ENCODE assay signal across 9 mouse cellular contexts in the genomic region with DNA sequence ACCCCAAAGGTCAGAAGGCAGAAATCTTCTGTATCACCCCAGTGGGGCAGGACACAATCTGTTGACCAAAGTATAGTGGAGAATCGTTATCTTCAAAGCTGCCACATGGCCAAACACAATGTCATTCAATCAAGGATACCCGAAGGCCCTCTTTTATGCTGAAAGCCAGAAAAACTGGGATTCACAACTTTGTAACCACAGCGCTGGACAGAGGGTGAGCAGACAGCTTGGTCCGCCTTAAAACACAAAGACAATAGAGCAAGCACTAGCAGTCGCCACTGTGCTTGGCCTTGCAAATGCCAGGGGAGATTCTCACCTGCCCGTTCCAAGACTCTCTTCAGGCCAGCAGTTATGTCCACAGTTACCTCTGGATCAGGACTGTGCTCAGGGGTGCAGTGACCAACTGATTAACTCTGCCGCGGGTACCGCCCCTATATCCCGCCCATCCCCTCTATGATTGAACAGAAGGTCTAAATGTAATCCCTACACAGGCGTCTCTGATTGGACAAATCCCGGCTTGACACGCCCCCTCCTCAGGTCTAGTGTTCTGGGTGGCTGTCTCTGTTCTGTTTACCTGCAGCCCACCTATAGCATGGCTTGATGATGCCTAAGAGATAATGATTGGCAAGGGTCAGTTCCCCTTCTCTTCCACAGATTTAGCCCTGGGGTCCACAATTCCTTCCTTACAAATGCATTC. TPM values are rescaled to one million over a fixed set of nuclear protein-coding genes. Genes with fewer than 3 reads are reported as not detected.
DNase-seq lines count a peak whose midpoint lies in the region; ATAC-seq and TF ChIP-seq lines count a peak whose summit lies in the region.
"Not testable (repeated sequence)": the region's sequence is repeated elsewhere in the genome, so short reads cannot be mapped to it uniquely, and the experiment has no call there.
"Had no signal": no experiment of that assay in that cellular context is flagged by ENCODE, and none has a peak within 500 bp of the region (broad histone marks: within the 10 kb centered on the region; RNA-seq: fewer than 3 reads in every experiment).

No protein-coding gene starts in this region.

- not testable (repeated sequence) for H3K27ac ChIP-seq in ES-Bruce4 (ENCODE audit: insufficient read depth, low read length); forebrain, postnatal 0 days (ENCODE audit: low read depth, low read length); hindbrain, embryonic 11.5 days (ENCODE audit: low read depth, low read length); midbrain, embryonic 12.5 days (replicated peaks)

- not testable (repeated sequence) for H3K4me1 ChIP-seq in ES-Bruce4 (ENCODE audit: control insufficient read depth, insufficient read depth, low read length); forebrain, postnatal 0 days (ENCODE audit: insufficient read depth); hindbrain, embryonic 11.5 days (replicated peaks; ENCODE audit: control insufficient read depth, insufficient read depth, low read length); midbrain, embryonic 12.5 days

- H3K9ac ChIP-seq in ES-Bruce4 (ENCODE audit: low read depth, poor library complexity, severe bottlenecking); hindbrain, embryonic 11.5 days (ENCODE audit: low read depth, low read length); midbrain, embryonic 12.5 days (replicated peaks): not testable (repeated sequence)
- H3K9ac ChIP-seq in forebrain, postnatal 0 days: peak overlapping the region; percentile 44; the same call in 1 of the 2 replicates

- peak; percentile 90 for DNase-seq in cerebellum, adult 9-11 months
- peak; percentile 82 for DNase-seq in forebrain, postnatal 0 days
- DNase-seq in hindbrain, embryonic 11.5 days (ENCODE audit: low spot score): peak; percentile 53
- DNase-seq in layer of hippocampus, adult 11-12 months (ENCODE audit: low spot score): peak; percentile 72
- peak; percentile 24 for DNase-seq in liver
- peak; percentile 70 for DNase-seq in right cerebral cortex, postnatal 25 days

- peak; percentile 100 for ATAC-seq in forebrain, postnatal 0 days
- peak; percentile 98 for ATAC-seq in hindbrain, embryonic 11.5 days (ENCODE audit: low FRiP score)
- peak; percentile 99 for ATAC-seq in midbrain, embryonic 12.5 days (ENCODE audit: low FRiP score, low read depth)

- not testable (repeated sequence) for TF ChIP-seq POLR2A in ES-Bruce4 (IDR thresholded peaks at IDR 0.05; ENCODE audit: insufficient read depth, low read length)

- not testable (repeated sequence) for H3K9me3 ChIP-seq in ES-Bruce4 (replicated peaks; ENCODE audit: control insufficient read depth, insufficient read depth, low read length, poor library complexity, severe bottlenecking); forebrain, postnatal 0 days (ENCODE audit: low read length); hindbrain, embryonic 11.5 days (ENCODE audit: control insufficient read depth, low read length); midbrain, embryonic 12.5 days

- H3K27me3 ChIP-seq in ES-Bruce4 (ENCODE audit: control insufficient read depth, insufficient read depth, low read length, poor library complexity, severe bottlenecking); forebrain, postnatal 0 days (ENCODE audit: insufficient read depth, low read length); hindbrain, embryonic 11.5 days (ENCODE audit: control insufficient read depth, insufficient read depth, low read length); midbrain, embryonic 12.5 days: not testable (repeated sequence)

- not testable (repeated sequence) for H3K36me3 ChIP-seq in ES-Bruce4 (ENCODE audit: control insufficient read depth, insufficient read depth, low read length, poor library complexity, severe bottlenecking); forebrain, postnatal 0 days (ENCODE audit: insufficient read depth); hindbrain, embryonic 11.5 days (ENCODE audit: control insufficient read depth, insufficient read depth, low read length); midbrain, embryonic 12.5 days

- H3K4me2 ChIP-seq in forebrain, postnatal 0 days (ENCODE audit: low read depth): peak overlapping the region; percentile 45
- peak overlapping the region; percentile 14; the same call in 1 of the 2 replicates for H3K4me2 ChIP-seq in hindbrain, embryonic 11.5 days (replicated peaks; ENCODE audit: low read depth, low read length)
- peak overlapping the region; percentile 45 for H3K4me2 ChIP-seq in midbrain, embryonic 12.5 days (replicated peaks)

- TF ChIP-seq CTCF in ES-Bruce4 (IDR thresholded peaks at IDR 0.05; ENCODE audit: low read depth, low read length); forebrain, postnatal 0 days (IDR thresholded peaks at IDR 0.05; ENCODE audit: low read depth): not testable (repeated sequence)

- peak overlapping the region; percentile 63 for H3K4me3 ChIP-seq in ES-Bruce4 (ENCODE audit: low read depth, low read length)
- H3K4me3 ChIP-seq in forebrain, postnatal 0 days (ENCODE audit: low read depth, low read length): peak overlapping the region; percentile 36
- peak overlapping the region; percentile 22; the same call in 1 of the 2 replicates for H3K4me3 ChIP-seq in hindbrain, embryonic 11.5 days (ENCODE audit: low read depth, low read length)
- peak overlapping the region; percentile 39 for H3K4me3 ChIP-seq in midbrain, embryonic 12.5 days

- WGBS in forebrain, postnatal 0 days: 35% methylated on average over 13 of the region's 13 CpGs
- WGBS in hindbrain, embryonic 11.5 days: 22% methylated on average over 13 of the region's 13 CpGs
- WGBS in midbrain, embryonic 12.5 days: 27% methylated on average over 13 of the region's 13 CpGs

- TF ChIP-seq EP300 in ES-Bruce4 (IDR thresholded peaks at IDR 0.05; ENCODE audit: insufficient read depth, low read depth, low read length): not testable (repeated sequence)

RNA-seq across cellular contexts. Expression of a gene that starts 17.6 kb away (rescaled TPM):
- 24.3 and 34.1 TPM in 2 replicates for polyA plus RNA-seq in ES-Bruce4 (2011; ENCODE audit: insufficient read depth, insufficient read length, low read depth, missing spikeins)
- total RNA-seq in forebrain, postnatal 0 days (2014; rRNA removed): 51.5 and 52.3 TPM in 2 replicates
- 107 and 157 TPM in 2 replicates for polyA plus RNA-seq in forebrain, postnatal 0 days (2015; fragmentation: Nextera tagmentation; extraction: Ambion mirVana)
- 68.8 and 68.9 TPM in 2 replicates for polyA plus RNA-seq in hindbrain, embryonic 11.5 days (2014; fragmentation: Nextera tagmentation; extraction: Ambion mirVana)
- 58.2 and 64.8 TPM in 2 replicates for polyA plus RNA-seq in midbrain, embryonic 12.5 days (2016; fragmentation: Nextera tagmentation; extraction: Ambion mirVana)
- polyA plus RNA-seq: C2C12 had no signal

RNA-seq across cellular contexts. Expression of a gene that starts 18.9 kb away (rescaled TPM):
- 1.4 TPM in 1 of 2 replicates, not detected in the other for polyA plus RNA-seq in ES-Bruce4 (2011; ENCODE audit: insufficient read depth, insufficient read length, low read depth, missing spikeins)
- total RNA-seq in forebrain, postnatal 0 days (2014; rRNA removed): 9.7 and 11.5 TPM in 2 replicates
- polyA plus RNA-seq in forebrain, postnatal 0 days (2015; fragmentation: Nextera tagmentation; extraction: Ambion mirVana): 8.7 and 12.7 TPM in 2 replicates
- 4.3 and 9.0 TPM in 2 replicates for polyA plus RNA-seq in hindbrain, embryonic 11.5 days (2014; fragmentation: Nextera tagmentation; extraction: Ambion mirVana)
- 7.8 and 9.3 TPM in 2 replicates for polyA plus RNA-seq in midbrain, embryonic 12.5 days (2016; fragmentation: Nextera tagmentation; extraction: Ambion mirVana)

RNA-seq across cellular contexts. Expression of a gene that starts 18.9 kb away (rescaled TPM):
- 38.2 and 38.7 TPM in 2 replicates for polyA plus RNA-seq in ES-Bruce4 (2011; ENCODE audit: insufficient read depth, insufficient read length, low read depth, missing spikeins)
- 45.7 and 50.2 TPM in 2 replicates for total RNA-seq in forebrain, postnatal 0 days (2014; rRNA removed)
- polyA plus RNA-seq in forebrain, postnatal 0 days (2015; fragmentation: Nextera tagmentation; extraction: Ambion mirVana): 66.3 and 83.7 TPM in 2 replicates
- polyA plus RNA-seq in hindbrain, embryonic 11.5 days (2014; fragmentation: Nextera tagmentation; extraction: Ambion mirVana): 28.7 and 31.1 TPM in 2 replicates
- 23.9 and 24.7 TPM in 2 replicates for polyA plus RNA-seq in midbrain, embryonic 12.5 days (2016; fragmentation: Nextera tagmentation; extraction: Ambion mirVana)
- polyA plus RNA-seq: C2C12 had no signal

RNA-seq across cellular contexts. Expression of a gene that starts 30.6 kb away (rescaled TPM):
- not detected in 2 replicates for polyA plus RNA-seq in ES-Bruce4 (2011; ENCODE audit: insufficient read depth, insufficient read length, low read depth, missing spikeins)
- total RNA-seq in forebrain, postnatal 0 days (2014; rRNA removed): not detected in 2 replicates
- polyA plus RNA-seq in forebrain, postnatal 0 days (2015; fragmentation: Nextera tagmentation; extraction: Ambion mirVana): not detected in 2 replicates
- not detected in 2 replicates for polyA plus RNA-seq in hindbrain, embryonic 11.5 days (2014; fragmentation: Nextera tagmentation; extraction: Ambion mirVana)
- not detected in 2 replicates for polyA plus RNA-seq in midbrain, embryonic 12.5 days (2016; fragmentation: Nextera tagmentation; extraction: Ambion mirVana)
- polyA plus RNA-seq: C2C12 had no signal

RNA-seq across cellular contexts. Expression of a gene that starts 35.2 kb away (rescaled TPM):
- 2.2 and 2.4 TPM in 2 replicates for polyA plus RNA-seq in ES-Bruce4 (2011; ENCODE audit: insufficient read depth, insufficient read length, low read depth, missing spikeins)
- total RNA-seq in forebrain, postnatal 0 days (2014; rRNA removed): 197 and 225 TPM in 2 replicates
- 361 and 445 TPM in 2 replicates for polyA plus RNA-seq in forebrain, postnatal 0 days (2015; fragmentation: Nextera tagmentation; extraction: Ambion mirVana)
- polyA plus RNA-seq in hindbrain, embryonic 11.5 days (2014; fragmentation: Nextera tagmentation; extraction: Ambion mirVana): 90.7 and 98.9 TPM in 2 replicates
- polyA plus RNA-seq in midbrain, embryonic 12.5 days (2016; fragmentation: Nextera tagmentation; extraction: Ambion mirVana): 106 and 119 TPM in 2 replicates

Comparison
In these comparisons a context has a peak if more than half of its experiments do, and no peak if none do; other contexts are left out.
1. DNase-seq: peak in every context shown above with its lines; median percentile 90 in cerebellum, adult 9-11 months; 82 in forebrain, postnatal 0 days; 72 in layer of hippocampus, adult 11-12 months; 70 in right cerebral cortex, postnatal 25 days; 53 in hindbrain, embryonic 11.5 days; 24 in liver.